Mouse (Mus musculus) embryonic facial prominence, embryonic 12.5 days (tissue): ENCODE results near the gene Hamp. TPM values are rescaled to one million over a fixed set of nuclear protein-coding genes. Genes with fewer than 3 reads are reported as not detected.
"Not testable (repeated sequence)": the region's sequence is repeated elsewhere in the genome, so short reads cannot be mapped to it uniquely, and the experiment has no call there.

Experiments used
- ATAC-seq: fragments of 200-750 bp; cut with Nextera tagmentation; 2 replicates; pipeline ENCODE4 v1.8.0; 2017; ENCODE audit not compliant: insufficient number of reproducible peaks, insufficient read depth, low FRiP score, low TSS enrichment
- H3K27ac ChIP-seq: fragments of 300-500 bp; sonication (generic); 2 replicates; pipeline ENCODE4 v1.5.1; 2016; ENCODE audit warnings: mild to moderate bottlenecking
- H3K27me3 ChIP-seq: fragments of 300-500 bp; sonication (generic); 2 replicates; pipeline ENCODE4 v1.6.1; 2016; ENCODE audit warnings: mild to moderate bottlenecking, moderate library complexity
- H3K36me3 ChIP-seq: fragments of 300-500 bp; sonication (generic); 2 replicates; pipeline ENCODE4 v1.6.1; 2016; ENCODE audit warnings: mild to moderate bottlenecking
- H3K4me1 ChIP-seq: fragments of 300-500 bp; sonication (generic); 2 replicates; pipeline ENCODE4 v1.6.1; 2016
- H3K4me2 ChIP-seq: fragments of 300-500 bp; sonication (generic); replicated peaks from 2 replicates; pipeline ENCODE4 v1.6.1; 2016; ENCODE audit warnings: mild to moderate bottlenecking, moderate library complexity
- H3K4me3 ChIP-seq: fragments of 300-500 bp; sonication (generic); 2 replicates; pipeline ENCODE4 v1.5.1; 2016; ENCODE audit warnings: mild to moderate bottlenecking
- H3K9ac ChIP-seq: fragments of 300-500 bp; sonication (generic); 2 replicates; pipeline ENCODE4 v1.6.1; 2016; ENCODE audit warnings: mild to moderate bottlenecking, moderate library complexity
- H3K9me3 ChIP-seq: fragments of 300-500 bp; sonication (generic); 2 replicates; pipeline ENCODE4 v1.6.1; 2016; ENCODE audit warnings: mild to moderate bottlenecking, moderate library complexity
- WGBS: fragments of 180-500 bp; shearing (Covaris S2); methylation state at CpG from one replicate; pipeline ENCODE4 v1.1.7; 2016; 5-methylcytosine and 5-hydroxymethylcytosine counted together
- polyA plus RNA-seq: library from polyadenylated mRNA; unstranded; fragments of >200 nt; fragmentation: Nextera tagmentation; extraction: Ambion mirVana; gene quantifications from 2 replicates; pipeline ENCODE4 v1.2.1, GENCODE M21; 2016

Gene Hamp
- polyA plus RNA-seq, 1 experiment from 2014 or later: not detected

DNA sequence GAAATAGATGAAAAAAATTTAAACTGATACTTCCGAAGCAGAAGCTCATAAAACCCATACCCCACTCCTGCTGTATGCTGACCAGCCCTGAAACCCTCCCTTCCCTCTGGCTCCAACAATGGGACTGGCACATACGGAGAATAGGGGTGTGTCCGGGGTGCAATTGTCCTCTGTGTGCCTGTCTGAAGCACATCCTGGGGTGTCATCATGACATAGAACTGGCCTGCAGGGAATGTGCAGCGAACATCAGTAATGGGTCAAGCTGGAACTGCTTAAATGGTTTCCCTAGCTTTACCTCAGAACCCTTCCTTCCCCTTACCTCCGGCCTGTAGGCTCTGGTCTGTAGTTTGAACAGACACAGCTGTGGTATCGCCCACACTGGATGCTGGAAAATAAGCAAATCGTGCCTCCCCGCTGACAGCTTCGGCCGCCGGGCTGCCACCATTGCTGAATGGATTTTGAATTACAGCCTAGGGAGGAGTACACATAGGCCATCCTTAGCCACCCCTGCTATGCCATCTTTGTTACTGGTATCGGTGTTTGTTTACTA, 11.2 kb upstream of the Hamp start:
- Histone ChIP-seq H3K4me2 (peak overlapping the region; percentile 74), H3K27ac (0 out of 2 replicates have a peak overlapping the region, but pooled peaks have one; percentile 99), H3K9ac (peak overlapping the region; percentile 100), H3K9me3 (no peaks in the 10 kb centered on the region), H3K27me3 (no peaks in the 10 kb centered on the region), H3K4me1 (peaks cover 16% of the 10 kb centered on the region), H3K4me3 (peak overlapping the region; percentile 96), H3K36me3 (peaks cover 63% of the 10 kb centered on the region)
- WGBS: 90% methylated on average over 12 of the region's 12 CpGs
- ATAC-seq: no peak

- WGBS: 89% methylated on average over 3 of the region's 3 CpGs
- Histone ChIP-seq H3K9me3 (no peaks in the 10 kb centered on the region), H3K36me3 (peaks cover 64% of the 10 kb centered on the region), H3K4me3 (no peak overlapping the region), H3K27me3 (no peaks in the 10 kb centered on the region), H3K9ac (no peak overlapping the region), H3K4me1 (peaks cover 16% of the 10 kb centered on the region), H3K4me2 (no peak overlapping the region), H3K27ac (no peak overlapping the region)
- no peak for ATAC-seq
Measured at GRCm38 (mm10) chr7:30954036-30954435, 10.2 kb upstream of the Hamp start.

- ATAC-seq: no peak
- Histone ChIP-seq H3K27me3 (no peaks in the 10 kb centered on the region), H3K4me1 (peaks cover 15% of the 10 kb centered on the region), H3K9me3 (no peaks in the 10 kb centered on the region), H3K36me3 (peaks cover 62% of the 10 kb centered on the region), H3K4me3 (no peak overlapping the region), H3K9ac (no peak overlapping the region), H3K4me2 (no peak overlapping the region), H3K27ac (no peak overlapping the region)
- WGBS: 89% methylated on average over 6 of the region's 6 CpGs
Measured at GRCm38 (mm10) chr7:30953459-30953858, 9.6 kb upstream of the Hamp start.

DNA sequence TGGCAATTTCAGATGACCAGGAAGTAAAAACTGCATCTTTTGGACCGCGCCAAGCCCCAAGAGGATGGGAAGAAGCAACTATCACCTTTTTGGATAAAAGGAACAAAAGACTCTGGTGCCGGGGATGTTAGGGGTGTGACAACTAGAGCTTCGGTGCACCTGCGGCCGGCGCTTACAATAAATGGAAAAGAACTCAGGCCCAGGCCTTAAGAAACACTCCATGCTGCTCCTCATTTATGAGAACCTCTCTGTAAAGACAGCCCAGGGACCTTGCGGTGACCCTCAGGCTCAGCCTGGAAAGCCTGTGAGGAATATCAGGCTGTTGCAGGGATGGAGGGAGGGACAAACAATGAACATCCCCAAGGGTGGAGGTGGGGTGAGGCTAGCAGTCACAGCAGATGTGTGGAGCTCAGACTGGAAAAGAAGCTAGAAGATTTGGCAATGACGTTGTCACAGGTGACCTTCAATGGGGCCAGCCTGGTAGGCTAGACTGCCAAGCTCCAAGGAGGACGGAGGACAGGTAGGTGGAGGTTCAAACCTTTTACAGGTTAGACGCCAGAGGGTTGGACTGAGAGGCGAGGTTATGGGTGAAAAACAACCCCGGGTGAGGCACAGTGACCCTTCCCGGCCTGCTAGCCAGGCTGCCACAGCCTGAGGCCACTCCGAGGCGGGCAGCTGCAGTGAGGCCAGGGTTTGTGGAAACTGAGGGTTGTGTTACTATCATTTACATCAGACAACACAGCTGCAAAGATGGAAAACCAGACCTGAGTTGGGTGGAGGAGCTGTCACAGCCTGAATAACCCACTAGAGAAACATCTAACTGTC, 8.8 kb upstream of the Hamp start:
- ATAC-seq: no peak

DNA sequence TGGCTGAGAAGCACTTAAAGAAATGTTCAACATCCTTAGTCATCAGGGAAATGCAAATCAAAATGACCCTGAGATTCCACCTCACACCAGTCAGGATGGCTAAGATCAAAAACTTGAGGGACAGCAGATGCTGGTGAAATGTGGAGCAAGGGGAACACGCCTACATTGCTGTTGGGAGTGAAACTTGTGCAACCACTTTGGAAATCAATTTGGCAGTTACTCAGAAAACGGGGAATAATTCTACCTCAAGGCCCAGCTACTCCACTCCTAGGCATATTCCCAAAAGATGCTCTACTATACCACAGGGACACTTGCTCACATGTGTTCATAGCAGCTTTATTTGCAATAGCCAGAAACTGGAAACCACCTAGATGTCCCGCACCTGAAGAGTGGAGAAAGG, 6.1 kb upstream of the Hamp start:
- WGBS: 80% methylated on average over 3 of the region's 3 CpGs
- not testable (repeated sequence) for H3K27me3 ChIP-seq, H3K9me3 ChIP-seq, H3K4me3 ChIP-seq, H3K27ac ChIP-seq, H3K4me2 ChIP-seq, H3K9ac ChIP-seq, ATAC-seq, H3K4me1 ChIP-seq
- peaks cover 73% of the 10 kb centered on the region for H3K36me3 ChIP-seq

More for the DNA sequence above, 8.8 kb upstream of the Hamp start:
- Histone ChIP-seq H3K9ac (no peak overlapping the region), H3K4me1 (peaks cover 9% of the 10 kb centered on the region), H3K27me3 (no peaks in the 10 kb centered on the region), H3K27ac (no peak overlapping the region), H3K4me2 (no peak overlapping the region), H3K4me3 (no peak overlapping the region), H3K36me3 (peaks cover 60% of the 10 kb centered on the region), H3K9me3 (no peaks in the 10 kb centered on the region)
- 92% methylated on average over 16 of the region's 16 CpGs for WGBS

- H3K9ac ChIP-seq: no peak overlapping the region
- ATAC-seq: no peak
- no peaks in the 10 kb centered on the region for H3K4me1 ChIP-seq
- no peaks in the 10 kb centered on the region for H3K27me3 ChIP-seq
- WGBS: 93% methylated on average over 7 of the region's 7 CpGs
- H3K4me2 ChIP-seq: no peak overlapping the region
- no peaks in the 10 kb centered on the region for H3K9me3 ChIP-seq
- H3K36me3 ChIP-seq: peaks cover 35% of the 10 kb centered on the region
- H3K4me3 ChIP-seq: no peak overlapping the region
- no peak overlapping the region for H3K27ac ChIP-seq
Measured at GRCm38 (mm10) chr7:30945876-30946275, 2.0 kb upstream of the Hamp start.

- H3K4me1 ChIP-seq, H3K27me3 ChIP-seq, ATAC-seq, H3K9ac ChIP-seq, H3K9me3 ChIP-seq, H3K4me3 ChIP-seq, H3K4me2 ChIP-seq, H3K27ac ChIP-seq: not testable (repeated sequence)
- WGBS: 91% methylated on average over 7 of the region's 7 CpGs
- peaks cover 31% of the 10 kb centered on the region for H3K36me3 ChIP-seq
Measured at GRCm38 (mm10) chr7:30945466-30945865, 1.6 kb upstream of the Hamp start.

- peaks cover 23% of the 10 kb centered on the region for H3K36me3 ChIP-seq
- 77% methylated on average over 2 of the region's 2 CpGs for WGBS
Measured at GRCm38 (mm10) chr7:30944706-30945105, 874 bp upstream of the Hamp start.

DNA sequence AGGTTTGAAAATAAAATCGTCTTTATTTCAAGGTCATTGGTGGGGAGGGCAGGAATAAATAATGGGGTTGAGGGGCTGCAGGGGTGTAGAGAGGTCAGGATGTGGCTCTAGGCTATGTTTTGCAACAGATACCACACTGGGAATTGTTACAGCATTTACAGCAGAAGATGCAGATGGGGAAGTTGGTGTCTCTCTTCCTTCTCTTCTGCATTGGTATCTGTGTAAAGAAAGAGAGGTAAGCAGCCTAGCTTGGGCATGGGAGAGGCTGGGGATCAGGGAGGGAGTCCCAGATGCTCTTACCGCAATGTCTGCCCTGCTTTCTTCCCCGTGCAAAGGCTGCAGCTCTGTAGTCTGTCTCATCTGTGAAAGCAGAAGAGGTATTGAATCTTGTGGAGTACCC, 1.5 kb downstream of the Hamp start:
- not testable (repeated sequence) for H3K27ac ChIP-seq, ATAC-seq, H3K4me3 ChIP-seq, H3K9ac ChIP-seq, H3K4me2 ChIP-seq, H3K4me1 ChIP-seq, H3K27me3 ChIP-seq, H3K9me3 ChIP-seq
- peaks cover 14% of the 10 kb centered on the region for H3K36me3 ChIP-seq
- 51% methylated on average over 3 of the region's 3 CpGs for WGBS

More at GRCm38 (mm10) chr7:30944706-30945105, 874 bp upstream of the Hamp start:
- not testable (repeated sequence) for H3K27me3 ChIP-seq, ATAC-seq, H3K4me3 ChIP-seq, H3K4me1 ChIP-seq, H3K9ac ChIP-seq, H3K4me2 ChIP-seq, H3K27ac ChIP-seq, H3K9me3 ChIP-seq

DNA sequence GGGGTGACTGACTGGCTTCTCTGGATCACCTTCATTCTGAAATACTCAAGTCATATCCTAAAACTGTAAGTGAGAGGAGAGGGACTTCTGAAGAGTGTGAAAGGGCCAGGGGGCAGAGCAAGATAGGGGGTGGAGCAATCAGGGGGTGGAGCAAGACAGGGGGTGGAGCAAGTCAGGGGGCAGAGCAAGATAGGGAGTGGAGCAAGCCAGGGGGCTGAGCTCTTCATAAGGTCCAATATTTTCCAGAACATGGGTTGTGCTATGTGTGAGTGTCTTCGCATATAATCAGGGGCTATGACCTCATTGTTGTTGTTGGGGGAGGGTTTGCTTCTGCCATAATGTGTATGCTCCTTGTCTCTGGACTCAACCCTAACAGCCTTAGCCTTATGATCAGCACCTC, 3.8 kb downstream of the Hamp start:
- H3K27ac ChIP-seq, H3K4me2 ChIP-seq, H3K4me3 ChIP-seq, H3K27me3 ChIP-seq, H3K9ac ChIP-seq, H3K4me1 ChIP-seq, ATAC-seq, H3K9me3 ChIP-seq, H3K36me3 ChIP-seq: not testable (repeated sequence)
- 65% methylated on average over 1 of the region's 1 CpGs for WGBS

DNA sequence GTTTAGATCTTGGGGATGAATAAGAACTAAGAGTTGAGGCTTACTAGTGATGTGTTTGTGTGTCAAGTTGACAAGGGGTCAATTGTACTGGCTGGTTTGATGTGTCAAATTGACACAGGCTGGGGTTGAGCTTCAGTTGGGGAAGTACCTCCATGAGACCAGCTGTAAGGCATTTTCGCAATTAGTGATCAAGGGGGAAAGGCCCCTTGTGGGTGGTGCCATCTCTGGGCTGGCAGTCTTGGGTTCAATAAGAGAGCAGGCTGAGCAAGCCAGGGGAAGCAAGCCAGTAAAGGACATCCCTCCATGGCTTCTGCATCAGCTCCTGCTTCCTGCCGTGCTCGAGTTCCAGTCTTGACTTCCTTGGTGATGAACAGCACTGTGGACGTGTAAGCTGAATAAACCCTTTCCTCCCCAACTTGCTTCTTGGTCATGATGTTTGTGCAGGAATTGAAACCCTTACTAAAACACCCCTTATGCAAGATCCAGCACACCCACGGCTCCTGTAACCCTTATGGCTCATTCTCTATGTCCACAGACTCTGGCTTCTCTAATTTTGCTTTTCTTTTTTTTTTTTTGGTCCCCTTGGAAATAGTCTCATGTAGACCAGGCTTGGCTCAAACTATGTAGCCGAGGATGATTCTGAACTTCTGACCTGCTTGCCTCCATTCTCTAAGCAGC, 8.3 kb downstream of the Hamp start:
- not testable (repeated sequence) for H3K4me2 ChIP-seq, H3K36me3 ChIP-seq, H3K9ac ChIP-seq, ATAC-seq, H3K4me3 ChIP-seq, H3K9me3 ChIP-seq, H3K27ac ChIP-seq, H3K27me3 ChIP-seq, H3K4me1 ChIP-seq
- 62% methylated on average over 6 of the region's 6 CpGs for WGBS

DNA sequence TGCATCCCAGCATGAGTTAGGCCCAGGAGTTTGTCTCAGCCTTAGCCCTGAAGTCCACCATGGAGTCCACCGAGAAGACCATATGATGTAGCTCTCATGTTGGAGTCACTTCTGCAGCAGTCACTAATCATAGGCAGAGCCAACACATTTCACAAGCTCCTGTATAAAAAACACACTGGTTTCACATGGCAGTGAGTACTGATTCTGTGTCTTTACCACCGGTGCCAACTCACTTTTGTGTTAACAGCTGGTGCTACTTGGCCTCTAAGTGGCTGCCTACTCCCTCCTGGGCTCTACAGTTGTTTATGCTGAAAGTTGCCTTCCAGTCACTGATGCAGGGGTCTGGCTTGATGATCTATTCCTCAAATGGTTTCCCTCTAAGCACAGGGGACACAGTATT, 19.3 kb downstream of the Hamp start, which contains the start of gene Hamp2:
TSS of gene Hamp2 (minus strand) at position 101 of the 400 bp plus-strand sequence.
- not testable (repeated sequence) for H3K9me3 ChIP-seq, H3K4me1 ChIP-seq, H3K27ac ChIP-seq, H3K36me3 ChIP-seq, H3K4me3 ChIP-seq, H3K27me3 ChIP-seq, H3K4me2 ChIP-seq, H3K9ac ChIP-seq, ATAC-seq
- WGBS: 72% methylated on average over 2 of the region's 2 CpGs
